27 mouse cellular contexts compared by ENCODE assay signal in genomic region chr11:102827097-102827496, GRCm38 (mm10). TPM values are rescaled to one million over a fixed set of nuclear protein-coding genes. Genes with fewer than 3 reads are reported as not detected.
"Had no signal": no experiment of that assay in that cellular context is flagged by ENCODE, and none has a peak within 500 bp of the region (broad histone marks: within the 10 kb centered on the region; RNA-seq: fewer than 3 reads in every experiment).

No protein-coding gene starts in this region.

- H3K27ac ChIP-seq: kidney, postnatal 0 days; layer of hippocampus, adult 2 months; limb, embryonic 10.5 days; limb, embryonic 13.5 days; liver, embryonic 12.5 days; liver, embryonic 15.5 days; lung, embryonic 15.5 days; midbrain, embryonic 10.5 days; midbrain, embryonic 13.5 days; stomach, postnatal 0 days had no signal

- DNase-seq: kidney, postnatal 25 days; layer of hippocampus, adult 9-11 months; liver; lung, adult 18-20 months; lung, postnatal 10 days; lung, postnatal 36 days; thymus, adult 2 months; thymus, postnatal 14 days; thymus, postnatal 4 days had no signal

- H3K27me3 ChIP-seq: limb, embryonic 13.5 days; lung, embryonic 15.5 days had no signal

- H3K4me2 ChIP-seq: limb, embryonic 13.5 days; liver, embryonic 12.5 days; liver, embryonic 15.5 days; lung, embryonic 15.5 days; midbrain, embryonic 13.5 days had no signal

- H3K9me3 ChIP-seq: limb, embryonic 10.5 days; liver, embryonic 12.5 days; liver, embryonic 15.5 days; lung, embryonic 15.5 days; midbrain, embryonic 10.5 days had no signal

- H3K9ac ChIP-seq: limb, embryonic 13.5 days; liver, embryonic 12.5 days; liver, embryonic 15.5 days; lung, embryonic 15.5 days; midbrain, embryonic 13.5 days had no signal

- H3K4me3 ChIP-seq: layer of hippocampus, adult 2 months; limb, embryonic 10.5 days; limb, embryonic 13.5 days; liver, embryonic 12.5 days; liver, embryonic 15.5 days; lung, embryonic 15.5 days; megakaryocyte, embryonic 14.5 days; midbrain, embryonic 10.5 days; midbrain, embryonic 13.5 days had no signal

- H3K4me1 ChIP-seq: limb, embryonic 13.5 days; liver, embryonic 12.5 days; liver, embryonic 15.5 days; midbrain, embryonic 10.5 days; midbrain, embryonic 13.5 days had no signal

- ATAC-seq: liver, embryonic 12.5 days; midbrain, embryonic 13.5 days; midbrain, embryonic 16.5 days had no signal

- H3K36me3 ChIP-seq: limb, embryonic 10.5 days; limb, embryonic 13.5 days; liver, embryonic 12.5 days; liver, embryonic 15.5 days; lung, embryonic 15.5 days; midbrain, embryonic 10.5 days; midbrain, embryonic 13.5 days had no signal

RNA-seq across cellular contexts. Expression of gene Higd1b, which starts 8.6 kb away (rescaled TPM):
- polyA plus RNA-seq: limb, embryonic 10.5 days; limb, embryonic 13.5 days; liver, embryonic 12.5 days; liver, embryonic 15.5 days; midbrain, embryonic 10.5 days; neural tube, embryonic 11.5 days; small intestine, adult 2 months; stomach, embryonic 14.5 days had no signal

RNA-seq across cellular contexts. Expression of gene Ccdc103, which starts 53.9 kb away (rescaled TPM):
- polyA plus RNA-seq: small intestine, adult 2 months; spleen, adult 2 months; thymus, adult 2 months had no signal

RNA-seq across cellular contexts. Expression of gene Fam187a, which starts 57.9 kb away (rescaled TPM):
- polyA plus RNA-seq: kidney, postnatal 0 days; large intestine, adult 2 months; limb, embryonic 10.5 days; limb, embryonic 13.5 days; liver, embryonic 12.5 days; liver, embryonic 15.5 days; lung, embryonic 15.5 days; midbrain, embryonic 10.5 days; midbrain, embryonic 13.5 days; midbrain, embryonic 16.5 days; neural tube, embryonic 11.5 days; neural tube, embryonic 14.5 days; small intestine, adult 2 months; spleen, adult 2 months; stomach, embryonic 14.5 days; stomach, postnatal 0 days; thymus, adult 2 months had no signal
